Mouse (Mus musculus): ENCODE results near the gene Eif3k.

Eif3k gene

GRCm38 (mm10) chr7:28957997-28958725 is 23.5 kb downstream of the Eif3k start:
- DNase-seq: no peak

- no peak for DNase-seq
Measured at GRCm38 (mm10) chr7:28957286-28957685, 24.4 kb downstream of the Eif3k start.

- DNase-seq: no peak
Measured at GRCm38 (mm10) chr7:28956270-28956669, 25.4 kb downstream of the Eif3k start.

GRCm38 (mm10) chr7:28955295-28955897 is 26.3 kb downstream of the Eif3k start:
- no peak for DNase-seq

GRCm38 (mm10) chr7:28954773-28955172 is 26.9 kb downstream of the Eif3k start:
- DNase-seq: no peak

GRCm38 (mm10) chr7:28953476-28954376 is 27.9 kb downstream of the Eif3k start:
- no peak for DNase-seq

GRCm38 (mm10) chr7:28952786-28953185 is 28.9 kb downstream of the Eif3k start:
- DNase-seq: no peak

- no peak for DNase-seq
Measured at GRCm38 (mm10) chr7:28951764-28952163, 29.9 kb downstream of the Eif3k start.

GRCm38 (mm10) chr7:28950346-28951037 is 31.2 kb downstream of the Eif3k start:
- no peak for DNase-seq

GRCm38 (mm10) chr7:28949298-28949697 is 32.4 kb downstream of the Eif3k start:
- no peak for DNase-seq

- DNase-seq: no peak
Measured at GRCm38 (mm10) chr7:28948746-28949145, 32.9 kb downstream of the Eif3k start.

- DNase-seq: no peak
Measured at GRCm38 (mm10) chr7:28946271-28946610, 35.4 kb downstream of the Eif3k start.

- no peak for DNase-seq
Measured at GRCm38 (mm10) chr7:28945416-28946270, 36.0 kb downstream of the Eif3k start.

- no peak for DNase-seq
Measured at GRCm38 (mm10) chr7:28944756-28945415, 36.8 kb downstream of the Eif3k start.

- no peak for DNase-seq
Measured at GRCm38 (mm10) chr7:28943451-28944180, 38.0 kb downstream of the Eif3k start.

GRCm38 (mm10) chr7:28941542-28941941 is 40.1 kb downstream of the Eif3k start:
- DNase-seq: no peak

- DNase-seq: no peak
Measured at GRCm38 (mm10) chr7:28941129-28941528, 40.5 kb downstream of the Eif3k start.

- no peak for DNase-seq
Measured at GRCm38 (mm10) chr7:28939418-28940183, 42.1 kb downstream of the Eif3k start.

- no peak for DNase-seq
Measured at GRCm38 (mm10) chr7:28938654-28939053, 43.0 kb downstream of the Eif3k start.

GRCm38 (mm10) chr7:28936787-28937186 is 44.9 kb downstream of the Eif3k start:
- no peak for DNase-seq

Data from layer of hippocampus, adult 9-11 months (tissue).